ENCODE assay signal across 8 mouse cellular contexts in genomic region chr9:48586332-48586731, GRCm38 (mm10). TPM values are rescaled to one million over a fixed set of nuclear protein-coding genes. Genes with fewer than 3 reads are reported as not detected.
DNase-seq lines count a peak whose midpoint lies in the region; ATAC-seq and TF ChIP-seq lines count a peak whose summit lies in the region.
"Had no signal": no experiment of that assay in that cellular context is flagged by ENCODE, and none has a peak within 500 bp of the region (broad histone marks: within the 10 kb centered on the region; RNA-seq: fewer than 3 reads in every experiment).

No protein-coding gene starts in this region.

- 0 out of 2 replicates have a peak, but pooled peaks have one; percentile 52 for ATAC-seq in erythroblast, adult 5-6 weeks (replicated peaks; ENCODE audit: low FRiP score, poor library complexity, severe bottlenecking)

- H3K4me1 ChIP-seq in bone marrow, adult 2 months (ENCODE audit: control insufficient read depth, insufficient read depth, low read length) = no peaks in the 10 kb centered on the region

- H3K4me3 ChIP-seq in bone marrow, adult 2 months (replicated peaks; ENCODE audit: control insufficient read depth, low read depth, low read length) = no peak overlapping the region
- H3K4me3 ChIP-seq: limb, embryonic 12.5 days had no signal

- TF ChIP-seq CTCF in bone marrow, adult 2 months (IDR thresholded peaks at IDR 0.05; ENCODE audit: control insufficient read depth, insufficient read depth, low read length) = peak; percentile 71

- H3K27ac ChIP-seq in bone marrow, adult 2 months (ENCODE audit: control insufficient read depth, insufficient read depth, low read depth, low read length, poor library complexity) = no peak overlapping the region
- H3K27ac ChIP-seq: limb, embryonic 12.5 days had no signal

- 2% methylated on average over 4 of the region's 4 CpGs for WGBS in bone marrow, adult 2 months
- WGBS in large intestine, adult 2 months = 5% methylated on average over 4 of the region's 4 CpGs

- DNase-seq in urinary bladder, postnatal 36 days (ENCODE audit: low spot score in 2 of 2) = peak; percentile 19 to 49
- no peak for DNase-seq in urinary bladder, postnatal 4 days (ENCODE audit: low spot score in 2 of 2)
- DNase-seq in large intestine, adult 2 months (ENCODE audit: low read depth, low spot score) = peak; percentile 38
- DNase-seq in lung, postnatal 10 days = peak; percentile 67
- DNase-seq in skeletal muscle tissue, adult 2 months (ENCODE audit: low read depth, low spot score) = peak; percentile 46

- no peak for TF ChIP-seq POLR2A in bone marrow, adult 2 months (IDR thresholded peaks at IDR 0.05; ENCODE audit: borderline replicate concordance, control insufficient read depth, low read depth, low read length)

RNA-seq across cellular contexts. Expression of gene Nnmt, which starts 18.6 kb away (rescaled TPM):
- 3.1 and 12.8 TPM in 2 replicates for polyA plus RNA-seq in bone marrow, adult 2 months (2011; ENCODE audit: insufficient read depth, insufficient read length, low replicate concordance, missing spikeins)
- not detected in 2 replicates for total RNA-seq in erythroblast, adult 5-6 weeks (2015; ENCODE audit: low replicate concordance)
- total RNA-seq in erythroblast, adult 5-6 weeks (2017; ENCODE audit: low replicate concordance) = not detected in 2 replicates
- polyA plus RNA-seq in large intestine, adult 2 months (2012; rRNA removed) = 1.9 and 2.5 TPM in 2 replicates

Comparison
In these comparisons a context has a peak if more than half of its experiments do, and no peak if none do; other contexts are left out.
1. DNase-seq: peak in urinary bladder, postnatal 36 days (2 of 2), large intestine, adult 2 months (single experiment), lung, postnatal 10 days (single experiment) and skeletal muscle tissue, adult 2 months (single experiment); none in urinary bladder, postnatal 4 days (0 of 2).